Mouse (Mus musculus) stomach, embryonic 15.5 days (tissue): ENCODE measurements at regions not wholly inside any gene's neighbourhood (a gene's known extent, or its start where the extent isn't known, plus 50 kb on each side); places are given as distances from the start of the nearest gene placed in this dataset.

ENCODE experiments used
- ATAC-seq: fragments of 200-750 bp; cut with Nextera tagmentation; 2 replicates; pipeline ENCODE4 v1.8.0; 2017; ENCODE audit warnings: low read depth, moderate number of reproducible peaks, moderate TSS enrichment; ENCODE audit not compliant: insufficient read depth, low FRiP score
- H3K27ac ChIP-seq: fragments of 300-500 bp; sonication (generic); 2 replicates; pipeline ENCODE4 v1.5.1; 2015; ENCODE audit warnings: mild to moderate bottlenecking, inconsistent platforms
- H3K27me3 ChIP-seq: fragments of 300-500 bp; sonication (generic); replicated peaks from 2 replicates; pipeline ENCODE4 v1.6.1; 2015; ENCODE audit warnings: inconsistent platforms
- H3K36me3 ChIP-seq: fragments of 300-500 bp; sonication (generic); 2 replicates; pipeline ENCODE4 v1.6.1; 2015; ENCODE audit warnings: inconsistent platforms
- H3K4me1 ChIP-seq: fragments of 300-500 bp; sonication (generic); 2 replicates; pipeline ENCODE4 v1.6.1; 2015; ENCODE audit warnings: inconsistent platforms
- H3K4me2 ChIP-seq: fragments of 300-500 bp; sonication (generic); 2 replicates; pipeline ENCODE4 v1.6.1; 2015; ENCODE audit warnings: mild to moderate bottlenecking, inconsistent platforms
- H3K4me3 ChIP-seq: fragments of 300-500 bp; sonication (generic); replicated peaks from 2 replicates; pipeline ENCODE4 v1.5.1; 2015; ENCODE audit warnings: inconsistent platforms
- H3K9ac ChIP-seq: fragments of 300-500 bp; sonication (generic); 2 replicates; pipeline ENCODE4 v1.6.1; 2015; ENCODE audit warnings: inconsistent platforms
- H3K9me3 ChIP-seq: fragments of 300-500 bp; sonication (generic); 2 replicates; pipeline ENCODE4 v1.6.1; 2016; ENCODE audit warnings: inconsistent platforms
- WGBS: fragments of 180-500 bp; shearing (Covaris S2); methylation state at CpG from one replicate; pipeline ENCODE4 v1.1.7; 2015; 5-methylcytosine and 5-hydroxymethylcytosine counted together

- Histone ChIP-seq H3K4me3 (no peak overlapping the region), H3K4me2 (no peak overlapping the region), H3K36me3 (no peaks in the 10 kb centered on the region), H3K9ac (no peak overlapping the region), H3K4me1 (peaks cover 5% of the 10 kb centered on the region; the same call in 1 of the 2 replicates), H3K9me3 (no peaks in the 10 kb centered on the region), H3K27me3 (no peaks in the 10 kb centered on the region), H3K27ac (no peak overlapping the region)
- no peak for ATAC-seq
- 82% methylated on average over 8 of the region's 8 CpGs for WGBS
Measured at GRCm38 (mm10) chr1:41887556-41887955, 808.0 kb upstream of the Pou3f3 start.

DNA sequence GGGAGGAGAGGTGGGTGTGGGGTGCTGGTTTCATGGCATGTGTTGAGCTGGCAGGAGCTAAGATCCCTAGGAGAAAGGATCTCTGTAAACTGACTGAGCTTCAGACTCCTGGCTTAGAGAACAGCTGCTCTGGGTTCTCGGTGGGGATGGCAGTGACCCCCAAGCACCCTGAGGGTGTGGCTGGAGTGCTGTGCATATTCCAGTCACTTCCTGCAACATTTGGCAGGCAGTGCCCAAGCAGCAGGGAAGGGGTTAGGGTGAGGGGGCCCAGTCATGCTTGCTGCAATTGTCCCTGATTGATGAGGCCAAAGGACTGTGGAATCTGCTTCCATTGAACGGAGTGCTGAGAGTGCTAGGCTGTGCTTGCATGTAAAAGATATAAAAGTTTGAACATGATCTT is 807.4 kb upstream of the Pou3f3 start:
- Histone ChIP-seq H3K4me3 (no peak overlapping the region), H3K9ac (no peak overlapping the region), H3K4me1 (peaks cover 5% of the 10 kb centered on the region; the same call in 1 of the 2 replicates), H3K36me3 (no peaks in the 10 kb centered on the region), H3K9me3 (no peaks in the 10 kb centered on the region), H3K4me2 (no peak overlapping the region), H3K27me3 (no peaks in the 10 kb centered on the region), H3K27ac (no peak overlapping the region)
- 15% methylated on average over 2 of the region's 2 CpGs for WGBS
- ATAC-seq = no peak

- H3K27me3 ChIP-seq = no peaks in the 10 kb centered on the region
- ATAC-seq = no peak
- H3K4me3 ChIP-seq = no peak overlapping the region
- H3K27ac ChIP-seq = no peak overlapping the region
- H3K9ac ChIP-seq = no peak overlapping the region
- H3K36me3 ChIP-seq = no peaks in the 10 kb centered on the region
- 63% methylated on average over 5 of the region's 5 CpGs for WGBS
- H3K9me3 ChIP-seq = no peaks in the 10 kb centered on the region
- peaks cover 5% of the 10 kb centered on the region; the same call in 1 of the 2 replicates for H3K4me1 ChIP-seq
- H3K4me2 ChIP-seq = no peak overlapping the region
Measured at GRCm38 (mm10) chr1:41888966-41889365, 806.6 kb upstream of the Pou3f3 start.

DNA sequence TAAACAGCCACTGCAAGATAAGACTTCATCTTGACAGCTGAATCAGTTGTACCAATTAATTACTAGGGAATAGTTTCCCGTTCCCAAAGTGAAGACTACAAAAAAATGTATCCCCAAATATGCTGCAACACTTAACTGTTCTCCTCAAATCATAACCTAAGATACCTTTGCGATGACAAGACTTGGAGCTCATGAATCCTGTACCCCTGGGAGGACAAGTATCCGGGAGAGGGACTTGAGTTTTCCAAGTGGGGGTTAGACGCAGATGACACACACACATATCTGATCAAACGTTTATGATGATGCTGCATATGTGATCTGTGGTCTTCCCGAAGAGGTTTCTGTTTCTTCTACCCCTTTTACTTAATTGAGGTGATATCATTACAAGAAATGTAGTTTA is 805.6 kb upstream of the Pou3f3 start:
- ATAC-seq = no peak
- H3K27ac ChIP-seq = no peak overlapping the region
- peaks cover 5% of the 10 kb centered on the region; the same call in 1 of the 2 replicates for H3K4me1 ChIP-seq
- no peak overlapping the region for H3K4me2 ChIP-seq
- no peaks in the 10 kb centered on the region for H3K27me3 ChIP-seq
- no peaks in the 10 kb centered on the region for H3K36me3 ChIP-seq
- no peak overlapping the region for H3K9ac ChIP-seq
- no peaks in the 10 kb centered on the region for H3K9me3 ChIP-seq
- WGBS = 74% methylated on average over 6 of the region's 6 CpGs
- H3K4me3 ChIP-seq = no peak overlapping the region

DNA sequence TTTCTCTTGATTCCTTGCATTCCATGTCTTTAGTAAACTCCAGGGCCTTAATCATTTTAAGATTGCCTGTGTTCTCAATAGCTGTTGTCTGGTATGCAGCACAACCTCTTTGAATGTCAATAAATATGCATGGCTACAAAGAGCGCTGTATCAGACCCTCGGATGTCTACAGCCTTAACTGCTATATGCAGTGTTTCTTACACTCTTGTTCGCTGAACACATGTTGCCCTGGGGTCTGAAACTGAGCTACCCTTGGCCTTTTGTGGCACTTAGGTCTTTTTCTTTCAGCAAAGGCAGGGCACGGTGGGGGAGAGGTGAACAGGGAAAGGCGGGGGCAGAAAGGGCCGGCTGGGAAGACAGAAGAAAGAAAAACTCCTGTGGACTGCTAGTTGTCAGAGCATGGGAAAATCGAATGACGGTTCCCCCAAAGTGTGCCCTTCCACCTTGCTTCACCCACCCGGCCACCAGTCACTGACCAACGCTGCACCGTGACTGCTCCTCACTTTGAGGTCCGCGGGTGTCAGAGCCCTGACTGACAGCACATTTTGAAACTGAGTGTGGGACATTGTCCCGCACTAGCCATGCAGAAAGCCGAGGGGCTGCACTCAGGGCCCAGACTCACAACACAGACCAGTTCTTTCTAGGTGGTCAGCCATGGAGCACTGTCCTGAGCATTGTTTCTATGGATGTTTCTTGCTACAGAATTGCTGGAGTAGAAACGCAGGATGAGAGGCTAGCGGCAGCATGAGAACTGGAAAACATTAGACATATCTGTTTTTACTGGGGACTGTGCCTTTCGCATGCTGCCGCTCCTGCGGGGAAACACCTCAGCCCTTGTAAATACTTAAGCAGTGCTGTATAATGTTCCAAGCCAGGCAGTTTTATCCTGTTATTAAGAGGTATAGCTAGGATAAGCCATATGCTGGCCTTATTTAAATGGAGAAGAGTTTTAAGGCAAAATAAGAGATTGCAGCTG is 804.6 kb upstream of the Pou3f3 start:
- no peaks in the 10 kb centered on the region for H3K36me3 ChIP-seq
- H3K27me3 ChIP-seq = no peaks in the 10 kb centered on the region
- H3K4me1 ChIP-seq = peaks cover 5% of the 10 kb centered on the region; the same call in 1 of the 2 replicates
- no peak for ATAC-seq
- H3K9ac ChIP-seq = no peak overlapping the region
- H3K9me3 ChIP-seq = no peaks in the 10 kb centered on the region
- 80% methylated on average over 20 of the region's 20 CpGs for WGBS
- no peak overlapping the region for H3K27ac ChIP-seq
- no peak overlapping the region for H3K4me2 ChIP-seq
- H3K4me3 ChIP-seq = no peak overlapping the region

DNA sequence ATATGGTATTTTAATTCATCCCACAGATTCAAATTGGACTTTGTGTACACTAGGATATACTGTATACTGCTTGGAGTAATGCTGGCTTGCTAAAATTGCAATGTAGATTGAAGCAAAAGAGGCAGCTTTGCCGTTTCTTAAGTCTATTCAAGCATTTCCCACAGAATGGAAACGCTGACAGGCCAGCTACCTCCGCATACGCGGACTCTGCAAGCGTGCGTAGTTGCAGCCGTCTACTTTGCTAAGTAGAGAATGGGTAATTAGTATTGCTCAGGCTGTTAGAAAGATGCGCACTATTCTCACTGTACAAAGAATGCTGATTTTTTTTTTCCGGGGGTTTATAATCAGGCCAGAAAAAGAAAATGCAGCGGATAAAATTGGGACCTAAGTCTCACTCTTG is 803.8 kb upstream of the Pou3f3 start:
- ATAC-seq = no peak
- Histone ChIP-seq H3K36me3 (no peaks in the 10 kb centered on the region), H3K9ac (no peak overlapping the region), H3K27ac (no peak overlapping the region), H3K4me2 (no peak overlapping the region), H3K4me3 (no peak overlapping the region), H3K9me3 (no peaks in the 10 kb centered on the region), H3K27me3 (no peaks in the 10 kb centered on the region), H3K4me1 (peaks cover 5% of the 10 kb centered on the region; the same call in 1 of the 2 replicates)
- WGBS = 90% methylated on average over 11 of the region's 11 CpGs

- Histone ChIP-seq H3K27me3 (no peaks in the 10 kb centered on the region), H3K4me1 (peaks cover 5% of the 10 kb centered on the region; the same call in 1 of the 2 replicates), H3K27ac (no peak overlapping the region), H3K4me3 (no peak overlapping the region), H3K4me2 (no peak overlapping the region), H3K36me3 (no peaks in the 10 kb centered on the region), H3K9ac (no peak overlapping the region), H3K9me3 (no peaks in the 10 kb centered on the region)
- 37% methylated on average over 2 of the region's 2 CpGs for WGBS
- ATAC-seq = no peak; the same call in 1 of the 2 replicates
Measured at GRCm38 (mm10) chr1:41892376-41892775, 803.2 kb upstream of the Pou3f3 start.

GRCm38 (mm10) chr1:41897768-41898330 is 797.7 kb upstream of the Pou3f3 start:
- WGBS = 68% methylated on average over 4 of the region's 4 CpGs
- Histone ChIP-seq H3K4me2 (no peak overlapping the region), H3K9me3 (no peaks in the 10 kb centered on the region), H3K27ac (no peak overlapping the region), H3K27me3 (no peaks in the 10 kb centered on the region), H3K4me3 (no peak overlapping the region), H3K9ac (no peak overlapping the region), H3K4me1 (no peaks in the 10 kb centered on the region), H3K36me3 (no peaks in the 10 kb centered on the region)
- ATAC-seq = no peak

GRCm38 (mm10) chr1:41900370-41900769 is 795.2 kb upstream of the Pou3f3 start:
- Histone ChIP-seq H3K36me3 (no peaks in the 10 kb centered on the region), H3K4me3 (no peak overlapping the region), H3K4me1 (no peaks in the 10 kb centered on the region), H3K4me2 (no peak overlapping the region), H3K27ac (no peak overlapping the region), H3K9me3 (no peaks in the 10 kb centered on the region), H3K27me3 (no peaks in the 10 kb centered on the region), H3K9ac (no peak overlapping the region)
- ATAC-seq = no peak
- 78% methylated on average over 6 of the region's 6 CpGs for WGBS

DNA sequence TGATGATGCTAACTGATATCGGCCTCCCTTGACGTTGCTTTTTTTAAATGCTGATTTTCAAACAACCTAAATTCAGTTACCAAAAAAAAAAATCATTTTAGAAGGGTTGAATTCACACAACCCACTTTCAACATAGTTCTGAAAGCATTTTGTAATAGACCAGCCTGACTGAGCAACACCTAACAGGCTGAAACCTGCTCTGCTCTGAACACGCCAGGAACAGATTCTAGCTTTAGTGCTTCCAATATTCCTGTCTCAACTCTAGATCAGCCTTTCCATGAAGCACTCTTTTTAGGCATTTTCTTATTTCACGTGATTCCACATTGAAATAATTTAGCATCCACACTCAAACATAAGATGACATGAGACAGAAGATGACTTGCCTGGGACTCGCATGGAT is 789.6 kb upstream of the Pou3f3 start:
- Histone ChIP-seq H3K9me3 (no peaks in the 10 kb centered on the region), H3K4me2 (no peak overlapping the region), H3K4me3 (no peak overlapping the region), H3K36me3 (no peaks in the 10 kb centered on the region), H3K27me3 (no peaks in the 10 kb centered on the region), H3K4me1 (no peaks in the 10 kb centered on the region), H3K27ac (no peak overlapping the region), H3K9ac (no peak overlapping the region)
- WGBS = 77% methylated on average over 5 of the region's 5 CpGs
- ATAC-seq = no peak

GRCm38 (mm10) chr1:41908001-41908807 is 787.4 kb upstream of the Pou3f3 start:
- H3K9ac ChIP-seq = no peak overlapping the region
- H3K4me2 ChIP-seq = no peak overlapping the region
- H3K9me3 ChIP-seq = no peaks in the 10 kb centered on the region
- 86% methylated on average over 8 of the region's 8 CpGs for WGBS
- H3K4me1 ChIP-seq = no peaks in the 10 kb centered on the region
- H3K36me3 ChIP-seq = no peaks in the 10 kb centered on the region
- no peak overlapping the region for H3K27ac ChIP-seq
- no peak for ATAC-seq
- H3K4me3 ChIP-seq = no peak overlapping the region
- H3K27me3 ChIP-seq = no peaks in the 10 kb centered on the region

GRCm38 (mm10) chr1:41908808-41909110 is 786.8 kb upstream of the Pou3f3 start:
- Histone ChIP-seq H3K9me3 (no peaks in the 10 kb centered on the region), H3K27ac (no peak overlapping the region), H3K4me3 (no peak overlapping the region), H3K36me3 (no peaks in the 10 kb centered on the region), H3K9ac (no peak overlapping the region), H3K27me3 (no peaks in the 10 kb centered on the region), H3K4me1 (no peaks in the 10 kb centered on the region), H3K4me2 (no peak overlapping the region)
- no peak for ATAC-seq
- WGBS = 83% methylated on average over 5 of the region's 5 CpGs
